Mouse (Mus musculus) megakaryocyte, adult 5-6 weeks (primary cell): Measurements from ENCODE around the gene Polr3gl. TPM values are rescaled to one million over a fixed set of nuclear protein-coding genes. Genes with fewer than 3 reads are reported as not detected.
A peak's percentile ranks its signal among the peaks of the same experiment; 100 is the strongest.
"Not testable (repeated sequence)": the region's sequence is repeated elsewhere in the genome, so short reads cannot be mapped to it uniquely, and the experiment has no call there.

Source experiments
- ATAC-seq: 2 replicates; pipeline ENCODE4 v1.8.0; 2016; ENCODE audit warnings: mild to moderate bottlenecking, inconsistent platforms; ENCODE audit not compliant: poor library complexity, severe bottlenecking
- total RNA-seq, 2 experiments: library from RNA; stranded (forward) in 1 of 2; stranded (reverse) in 1 of 2; fragments of 153-499, 151-499 nt in 1 of 2; fragments of 221-1000, 200-1000 nt in 1 of 2; gene quantifications; 2 replicates each; pipeline versions ENCODE4 v1.2.3 to v1.2.4; 2015 to 2017

The Polr3gl gene
- total RNA-seq (2015) (22.8 and 26.3 TPM in 2 replicates), total RNA-seq (2017) (45.6 and 46.4 TPM in 2 replicates)

DNA sequence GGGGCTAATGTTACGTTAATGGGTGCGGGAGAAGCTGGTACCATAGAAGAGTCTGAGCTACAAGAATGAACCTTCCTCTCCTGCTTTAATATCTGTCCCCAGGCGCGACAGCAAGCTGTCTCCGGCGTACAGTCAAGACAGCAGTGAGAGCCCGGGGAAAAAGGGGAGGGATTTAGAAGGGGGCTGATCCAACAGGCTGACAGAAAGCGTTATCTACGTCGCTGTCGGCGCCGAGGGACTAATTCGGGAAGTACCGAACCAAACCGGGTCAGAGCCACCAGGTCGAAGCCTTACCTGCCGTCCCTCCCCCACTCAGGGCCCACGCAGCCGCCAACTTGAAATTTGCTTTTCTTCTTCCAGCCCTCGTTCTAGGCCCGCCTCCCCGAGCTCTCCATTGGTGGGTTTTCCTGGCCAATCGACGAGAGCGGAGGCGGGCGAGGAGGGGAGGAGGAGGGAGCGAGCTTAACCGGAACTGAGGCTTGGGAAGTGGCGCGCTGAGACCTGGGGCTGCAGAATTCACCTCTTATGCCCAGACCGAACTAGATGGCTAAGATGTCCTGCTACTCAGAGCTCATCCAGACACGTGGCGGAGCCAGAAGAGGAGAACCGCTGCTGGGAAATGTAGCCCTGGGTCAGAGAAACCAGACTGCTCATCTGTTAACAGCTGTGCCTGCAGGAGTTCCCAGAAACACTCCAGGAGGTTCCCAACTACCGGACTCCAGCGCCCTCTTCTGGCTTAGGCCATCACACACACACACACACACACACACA, at the start of gene Polr3gl:
TSS of gene Polr3gl (minus strand) at position 392 of the 771 bp plus-strand sequence.
- peak; percentile 98 for ATAC-seq

DNA sequence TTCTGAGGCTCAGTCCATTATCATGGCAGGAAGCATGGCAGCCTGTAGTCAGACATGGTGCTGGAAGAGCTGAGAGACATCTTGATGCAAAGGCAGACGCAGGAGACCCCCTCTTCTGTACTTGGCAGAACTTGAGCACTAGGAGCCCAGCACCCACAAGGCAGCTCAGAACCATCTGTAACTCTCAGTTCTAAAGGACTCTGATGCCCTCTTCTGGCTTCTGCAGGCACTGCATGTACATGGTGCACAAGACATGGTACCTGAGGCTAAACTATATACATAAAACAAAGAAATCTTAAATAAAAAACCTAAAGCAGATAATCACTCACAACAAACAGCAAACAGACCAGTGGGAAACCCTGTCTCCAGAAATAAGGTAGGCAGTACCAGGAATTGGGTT, 45.2 kb upstream of the Polr3gl start:
- peak; percentile 57 for ATAC-seq

DNA sequence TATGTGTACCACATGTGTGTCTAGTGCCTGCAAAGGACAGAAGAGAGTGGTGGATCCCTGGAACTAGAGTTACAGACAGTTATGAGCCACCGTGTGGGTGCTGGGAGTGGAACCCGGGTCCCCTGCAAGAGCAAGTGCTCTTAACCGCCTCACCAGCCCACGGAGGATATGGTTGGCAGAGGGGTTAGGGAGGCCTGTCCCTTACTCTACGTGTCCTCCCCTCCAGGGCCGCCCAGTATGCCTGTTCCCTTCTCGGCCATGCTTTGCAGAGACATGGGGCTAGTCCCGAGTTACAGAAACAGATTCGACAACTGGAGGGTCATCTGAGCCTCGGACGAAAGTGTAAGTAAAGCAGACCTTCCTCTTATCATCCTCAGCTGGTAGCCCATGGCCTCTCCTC, 42.5 kb upstream of the Polr3gl start:
- ATAC-seq: no peak

DNA sequence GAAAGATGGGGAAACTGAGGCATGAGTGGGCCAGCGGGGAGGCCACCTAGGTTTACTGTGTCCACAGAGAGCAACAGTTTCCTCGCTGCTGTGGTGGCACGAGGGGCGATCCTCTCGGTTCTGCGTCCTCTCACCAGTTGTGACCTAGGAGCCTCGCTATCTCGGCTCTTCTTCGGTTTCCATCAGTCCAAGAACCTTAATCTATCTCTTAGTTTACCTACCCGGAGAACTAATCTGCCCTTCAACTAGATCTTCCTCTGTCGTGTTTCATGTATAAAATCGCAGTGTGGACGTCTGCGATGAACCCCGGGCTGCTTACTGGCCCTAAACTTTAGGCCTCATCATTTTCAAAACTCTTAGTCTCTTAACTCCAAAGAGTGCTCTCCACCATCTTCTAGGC, 41.9 kb upstream of the Polr3gl start:
- no peak for ATAC-seq

DNA sequence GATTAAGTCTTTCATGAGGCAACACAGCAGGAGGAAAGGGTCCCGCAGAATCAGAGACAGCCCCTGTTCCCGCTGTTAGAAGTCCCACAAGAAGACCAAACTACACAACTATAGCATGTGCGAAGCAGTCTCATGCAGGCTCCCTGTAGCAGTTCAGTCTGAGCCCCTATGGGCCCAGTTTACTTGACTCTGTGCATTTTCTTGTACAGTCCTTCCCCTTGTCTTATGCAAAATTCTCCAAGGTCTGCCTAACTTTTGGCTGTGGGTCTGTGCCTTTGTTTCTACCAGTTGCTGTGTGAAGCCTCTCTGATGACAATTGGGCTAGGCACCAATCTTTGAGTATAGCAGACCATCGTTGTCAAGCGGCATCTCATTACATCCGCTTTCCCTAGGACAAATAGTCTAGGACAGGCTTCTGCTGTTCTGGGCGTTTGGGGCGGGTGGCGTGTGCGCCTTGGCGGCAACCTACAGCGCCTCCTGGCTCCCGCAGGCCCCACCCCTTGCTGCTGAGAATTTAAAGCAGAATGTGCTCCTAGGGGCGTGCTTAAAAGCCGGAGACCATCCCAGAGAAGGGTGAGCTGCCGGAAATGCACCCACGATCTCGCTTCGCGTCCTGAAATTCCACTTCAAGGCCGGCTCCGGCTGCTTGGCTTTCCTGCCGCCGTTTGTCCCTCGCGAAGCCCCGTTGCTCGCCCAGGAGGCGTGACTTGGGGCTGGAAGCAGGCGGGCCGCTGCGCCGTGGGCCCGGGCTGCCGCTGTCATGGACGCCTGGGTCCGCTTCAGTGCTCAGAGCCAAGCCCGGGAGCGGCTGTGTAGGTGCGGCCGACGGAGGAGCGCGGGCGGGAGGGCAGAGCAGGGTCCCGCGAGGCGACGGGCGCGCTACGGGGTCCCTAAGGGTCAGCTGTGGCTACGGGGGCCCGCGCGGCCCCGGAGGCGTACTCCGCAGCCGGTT, 41.2 kb upstream of the Polr3gl start, which contains the start of the genes Pex11b and Gm42957:
TSS of gene Pex11b (plus strand) at position 449 of the 952 bp plus-strand sequence.
TSS of gene Gm42957 (plus strand) at position 547 of the 952 bp plus-strand sequence.
- peak; percentile 95 for ATAC-seq

DNA sequence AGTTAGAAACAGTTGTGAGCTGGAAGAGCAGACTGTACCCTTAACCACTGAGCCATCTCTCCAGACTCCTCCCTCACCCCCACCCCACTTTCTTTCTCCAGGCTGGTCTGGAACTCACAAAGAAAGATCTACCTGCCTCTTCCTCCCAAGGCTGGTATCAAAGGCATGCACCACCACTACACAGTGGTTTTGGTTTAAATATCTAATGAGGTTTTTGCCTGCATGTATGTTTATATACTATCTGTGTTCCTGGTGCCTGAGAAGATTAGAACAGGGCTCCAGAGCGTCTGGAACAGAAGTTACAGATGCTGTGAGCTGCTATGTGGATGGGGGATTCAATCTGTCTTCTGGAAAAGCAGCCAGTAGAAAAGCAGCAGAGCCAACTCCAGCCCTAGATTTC, 40.0 kb upstream of the Polr3gl start:
- ATAC-seq: no peak

DNA sequence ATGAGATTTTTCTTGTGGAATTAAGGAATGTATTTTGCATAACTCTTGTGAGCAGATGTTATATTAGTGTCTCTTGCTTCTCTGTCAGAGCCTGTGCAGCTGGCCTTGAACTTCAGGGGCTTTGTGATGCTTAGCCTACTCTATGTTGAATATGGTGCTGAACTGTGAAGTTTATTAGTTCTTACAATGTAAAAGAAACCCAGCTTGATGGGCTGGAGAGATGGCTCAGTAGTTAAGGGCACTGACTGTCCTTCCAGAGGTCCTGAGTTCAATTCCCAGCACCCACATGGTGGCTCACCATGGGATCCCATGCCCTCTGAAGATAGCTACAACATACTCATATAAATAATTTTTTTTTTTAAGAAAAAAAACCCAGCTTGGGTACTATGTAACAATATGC, 38.1 kb upstream of the Polr3gl start:
- no peak for ATAC-seq

DNA sequence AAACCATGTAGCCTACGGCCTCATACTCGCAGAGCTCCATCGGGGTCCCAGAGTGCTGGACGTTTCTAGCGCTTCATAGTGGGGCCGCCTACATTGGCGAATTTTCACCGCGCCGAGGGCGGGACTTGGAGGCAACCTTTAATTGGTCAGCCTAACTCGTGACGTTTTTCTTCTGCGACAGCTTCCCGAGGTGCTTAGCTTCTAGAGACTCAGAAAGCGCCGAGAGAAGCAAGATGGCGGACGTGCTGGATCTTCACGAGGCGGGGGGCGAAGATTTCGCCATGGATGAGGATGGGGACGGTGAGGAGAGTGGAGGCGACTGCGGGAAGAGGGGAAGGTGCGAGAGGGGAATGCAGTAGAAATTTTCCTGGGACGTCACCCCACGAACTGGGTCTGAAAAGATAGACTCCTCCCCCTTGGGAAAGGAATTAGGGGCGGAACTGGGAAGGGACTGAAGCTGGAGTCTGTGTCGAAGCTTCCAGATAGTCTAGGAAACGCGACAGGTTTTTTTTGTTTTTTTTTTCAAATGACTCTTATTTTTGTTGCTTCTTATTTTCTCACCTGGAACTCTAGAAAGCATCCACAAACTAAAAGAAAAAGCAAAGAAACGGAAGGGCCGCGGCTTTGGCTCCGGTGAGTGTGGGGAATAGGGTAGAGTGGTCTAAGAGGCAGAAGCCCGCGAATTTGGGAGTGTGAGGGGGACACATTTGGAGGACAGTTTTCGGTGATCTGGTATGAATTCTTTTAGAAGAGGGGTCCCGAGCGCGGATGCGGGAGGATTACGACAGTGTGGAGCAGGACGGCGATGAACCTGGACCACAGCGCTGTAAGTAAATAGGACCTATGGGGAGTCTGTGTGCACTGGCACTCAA, 36.0 kb upstream of the Polr3gl start, which contains the start of gene Rbm8a:
TSS of gene Rbm8a (plus strand) at position 205 of the 872 bp plus-strand sequence.
- peak; percentile 100 for ATAC-seq

DNA sequence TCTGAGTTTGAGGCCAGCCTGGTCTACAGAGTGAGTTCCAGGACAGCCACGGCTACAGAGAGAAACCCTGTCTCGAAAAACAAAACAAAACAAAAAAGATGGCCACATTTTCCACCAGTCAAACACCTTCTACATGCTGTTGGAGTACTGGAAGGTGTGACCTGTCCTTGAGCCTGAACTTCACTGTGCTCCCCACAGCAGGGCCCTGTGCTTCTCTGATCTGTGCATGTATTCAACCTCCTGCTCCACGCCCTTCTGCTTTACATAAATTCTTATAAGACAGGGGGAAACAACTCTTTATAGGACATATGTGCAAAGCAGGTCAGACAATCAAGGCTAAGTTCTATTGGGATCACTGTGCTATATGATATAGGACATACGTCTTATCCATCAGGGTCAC, 29.2 kb upstream of the Polr3gl start:
- ATAC-seq: no peak

DNA sequence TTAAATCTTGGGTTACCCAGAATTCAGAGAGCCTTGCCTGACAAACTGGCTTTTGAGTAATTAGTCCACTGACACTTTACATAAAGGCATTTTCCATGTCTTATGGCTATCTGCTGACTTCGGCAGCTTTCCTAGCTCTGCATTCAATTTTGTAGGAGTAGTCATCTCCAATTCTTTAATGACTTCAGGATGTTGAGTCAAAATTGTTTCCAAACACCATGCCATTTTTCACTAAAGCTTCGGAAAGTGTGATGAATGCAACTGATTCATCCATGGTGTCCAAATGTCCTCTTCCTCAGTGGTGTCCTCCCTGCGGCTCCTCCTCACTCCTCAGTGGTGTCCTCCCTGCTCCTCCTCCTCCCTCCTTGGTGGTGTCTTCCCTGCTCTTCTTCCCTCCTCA, 24.0 kb upstream of the Polr3gl start:
- ATAC-seq: no peak

DNA sequence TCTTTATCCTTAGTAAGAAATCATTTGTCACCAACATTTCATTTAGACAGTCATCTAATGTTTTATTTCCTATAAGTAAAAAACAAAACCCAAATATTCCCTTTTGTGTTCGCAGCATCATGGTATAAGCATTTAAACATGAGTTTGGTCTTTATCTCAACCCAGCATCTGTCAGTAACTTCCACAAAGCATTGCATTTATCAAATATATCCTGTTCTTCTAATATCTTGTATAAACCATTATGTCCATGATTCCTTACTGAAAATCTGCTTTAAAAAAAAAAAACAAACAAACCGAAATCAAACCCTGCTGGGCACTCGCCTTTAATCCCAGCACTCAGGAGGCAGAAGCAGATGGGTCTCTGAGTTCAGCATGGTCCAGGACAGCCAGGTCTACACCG, 12.6 kb upstream of the Polr3gl start:
- ATAC-seq: no peak

DNA sequence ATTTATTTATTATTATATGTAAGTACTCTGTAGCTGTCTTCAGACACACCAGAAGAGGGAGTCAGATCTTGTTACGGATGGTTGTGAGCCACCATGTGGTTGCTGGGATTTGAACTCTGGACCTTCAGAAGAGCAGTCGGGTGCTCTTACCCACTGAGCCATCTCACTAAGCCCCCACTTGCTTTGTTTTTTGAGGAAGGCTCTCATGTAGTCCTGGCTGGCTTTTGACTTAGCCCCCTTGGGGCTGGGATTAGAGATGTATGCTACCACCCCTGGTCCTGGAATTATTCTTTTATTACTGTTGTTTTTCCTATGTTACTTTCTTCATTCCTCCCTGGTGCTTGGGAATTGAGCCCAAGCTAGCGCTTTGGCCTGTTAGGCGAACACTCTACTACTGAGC, 12.0 kb upstream of the Polr3gl start:
- ATAC-seq: not testable (repeated sequence)

DNA sequence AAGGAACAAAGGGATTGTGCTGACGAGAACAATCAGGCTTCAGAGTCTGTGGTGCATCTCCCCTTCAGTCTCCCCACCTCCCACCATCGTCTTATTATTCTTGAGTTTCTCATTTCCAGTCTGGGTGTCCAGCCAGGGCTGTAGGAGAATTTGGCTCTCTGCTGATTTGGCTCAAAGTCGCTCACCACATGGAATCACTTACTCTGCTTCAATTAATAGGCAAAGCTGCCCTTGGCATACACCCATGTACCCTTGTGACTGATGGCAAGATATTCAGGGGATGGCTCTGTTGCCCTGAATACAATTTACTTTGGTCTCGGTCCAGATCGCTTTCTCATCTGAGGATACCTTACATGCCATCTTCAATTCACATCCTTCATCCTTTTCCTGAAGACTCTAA, 9.3 kb upstream of the Polr3gl start:
- no peak for ATAC-seq

DNA sequence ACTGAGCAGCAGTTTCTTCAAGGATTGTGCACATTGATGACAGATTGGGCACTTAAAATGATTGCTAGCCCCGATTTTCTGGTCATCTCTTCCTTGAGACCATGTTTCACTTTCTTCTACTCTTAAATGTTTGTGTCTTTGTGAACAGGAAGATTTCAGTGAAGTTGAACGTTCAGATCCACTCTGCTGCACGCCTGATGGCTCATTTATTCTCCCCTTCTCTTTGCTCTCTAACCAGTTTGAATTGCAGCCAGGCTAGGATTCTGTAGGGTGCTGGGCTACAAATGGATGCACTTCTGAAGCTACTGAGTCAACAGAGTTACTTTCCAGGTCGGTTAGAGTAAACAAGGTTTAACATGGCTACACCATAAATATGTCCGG, 8.7 kb upstream of the Polr3gl start:
- no peak for ATAC-seq

DNA sequence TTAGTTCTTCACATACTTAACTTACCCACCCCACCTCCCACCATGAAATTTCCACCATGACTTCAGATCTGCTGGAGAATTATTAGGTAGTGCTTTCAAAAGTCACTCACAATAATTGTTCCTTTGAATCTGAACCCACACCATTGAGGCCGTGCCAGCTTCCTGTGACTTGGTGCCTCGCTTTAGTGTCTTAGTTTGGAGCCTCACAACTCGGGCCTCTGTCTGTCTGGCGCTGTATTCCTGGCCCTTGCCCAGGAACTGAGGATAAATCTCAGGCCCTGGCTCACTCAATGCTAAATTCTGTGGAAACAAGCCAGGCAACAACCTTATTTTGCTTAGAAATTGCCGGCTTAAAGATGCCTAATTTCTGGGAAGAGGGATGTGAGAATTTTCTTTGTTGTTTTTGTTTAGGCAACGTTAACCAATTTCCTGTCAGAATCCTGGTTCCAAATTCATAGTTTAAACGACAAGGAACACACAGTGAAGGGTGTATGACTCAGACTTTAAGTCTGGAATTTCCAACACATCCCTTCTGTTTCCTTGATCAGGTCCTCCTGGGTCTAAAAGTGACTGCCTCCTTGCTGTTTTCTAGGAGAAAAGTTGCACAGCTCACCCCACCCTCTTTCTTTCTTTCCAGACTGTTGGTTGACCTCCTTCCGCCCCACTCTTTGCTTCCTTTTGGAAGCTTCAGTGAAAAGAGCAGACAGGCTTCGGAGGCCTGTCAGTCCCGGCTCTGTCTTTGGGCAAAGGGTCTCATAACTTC, 8.1 kb upstream of the Polr3gl start:
- ATAC-seq: no peak

DNA sequence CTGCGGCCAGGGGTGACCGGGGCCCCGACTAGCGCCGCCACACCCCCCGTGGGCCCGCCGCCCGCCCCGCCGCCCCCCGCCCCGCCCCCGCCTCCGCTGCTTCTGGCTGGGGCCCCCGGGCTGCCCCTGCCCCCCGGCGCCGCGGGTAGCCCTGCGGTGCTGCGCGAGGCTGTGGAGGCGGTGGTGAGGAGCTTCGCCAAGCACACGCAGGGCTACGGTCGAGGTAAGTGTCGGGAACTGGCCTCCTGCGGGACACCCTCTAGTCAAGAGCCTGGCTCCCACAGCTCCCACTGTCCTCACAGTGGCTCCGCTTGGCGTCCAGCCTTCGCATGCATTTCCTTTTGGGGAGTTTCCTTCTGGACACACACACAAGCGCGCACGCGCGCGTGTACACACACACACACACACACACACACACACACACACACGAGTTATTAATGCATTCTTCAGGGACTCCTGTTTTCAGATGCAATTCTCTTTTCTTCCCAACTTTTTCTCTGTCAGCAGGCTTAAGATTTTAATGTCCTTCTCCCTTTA, 7.3 kb upstream of the Polr3gl start:
- ATAC-seq: no peak

DNA sequence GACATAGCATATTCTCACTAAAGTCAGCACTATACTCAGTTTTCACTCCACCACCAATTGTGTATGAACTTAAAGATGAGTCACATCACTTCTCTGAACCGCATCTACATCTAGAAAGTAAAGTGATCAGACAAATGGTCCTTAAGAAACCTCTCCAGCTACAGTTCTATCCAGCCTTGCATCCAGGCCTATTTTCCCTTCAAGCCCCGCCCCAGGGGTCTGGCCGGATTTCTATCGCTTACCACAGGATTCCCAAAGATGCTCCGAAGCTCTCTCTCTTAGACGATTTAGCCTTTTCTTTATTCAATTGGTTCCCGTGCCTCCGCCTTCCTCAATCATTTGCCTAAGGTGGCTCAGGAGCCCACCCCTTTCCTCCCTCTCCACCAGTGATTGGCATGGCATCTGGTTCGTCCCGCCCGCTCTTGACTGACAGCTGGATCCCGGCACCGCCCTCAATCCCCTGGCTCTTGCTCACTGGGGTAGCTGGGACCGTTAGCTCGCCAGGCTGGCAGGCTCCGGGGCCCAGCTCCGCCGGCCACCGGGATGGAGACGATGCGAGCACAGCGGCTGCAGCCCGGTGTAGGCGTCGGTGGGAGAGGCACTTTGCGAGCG, 6.8 kb upstream of the Polr3gl start, which contains the start of gene Lix1l:
TSS of gene Lix1l (plus strand) at position 511 of the 612 bp plus-strand sequence.
- ATAC-seq: peak; percentile 96

DNA sequence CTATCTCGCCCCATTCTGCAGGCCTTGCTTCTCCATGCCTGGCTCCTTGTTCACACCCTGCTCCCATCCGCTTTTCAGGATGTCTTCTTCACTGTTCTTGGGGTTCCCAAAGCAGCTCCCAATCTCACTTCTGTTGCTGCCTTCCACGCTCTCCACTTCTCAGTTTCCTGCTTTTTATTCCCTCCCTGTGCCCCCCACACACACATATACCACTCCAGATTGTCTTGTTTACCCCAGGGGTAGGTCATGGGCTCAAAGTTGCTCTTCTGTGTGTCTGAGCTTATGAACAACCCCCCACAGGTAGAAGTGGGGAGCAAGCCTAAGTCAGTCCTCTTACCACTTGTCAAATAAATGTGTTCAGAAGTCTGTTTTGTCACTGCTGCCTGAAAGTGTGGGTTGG, 5.4 kb upstream of the Polr3gl start:
- no peak for ATAC-seq

DNA sequence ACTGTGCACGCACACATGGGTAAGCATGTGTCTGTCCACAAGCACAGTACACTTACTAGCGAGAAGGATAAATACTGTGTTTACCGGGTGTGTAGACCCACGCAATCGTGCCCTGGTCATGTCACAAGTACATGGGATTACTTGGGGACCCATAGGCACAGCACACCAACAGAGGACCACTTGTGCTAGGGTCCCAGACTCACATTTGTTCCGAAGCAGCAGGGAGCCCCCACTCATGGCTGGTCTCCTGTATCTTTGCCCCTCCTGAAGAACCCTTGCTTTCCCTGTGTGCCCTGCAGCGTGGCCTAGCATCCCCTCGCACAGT, 5.0 kb upstream of the Polr3gl start:
- no peak for ATAC-seq
